Mouse (Mus musculus): ENCODE data around the gene Sstr4. TPM values are rescaled to one million over a fixed set of nuclear protein-coding genes. Genes with fewer than 3 reads are reported as not detected.

Gene Sstr4
- not detected for polyA plus RNA-seq (2017; shearing (Covaris generic))

GRCm38 (mm10) chr2:148395131-148396051 is at the start of gene Sstr4:
Gene Sstr4, plus strand, starts transcription at chr2:148395344.

GRCm38 (mm10) chr2:148407870-148408760 is 13.0 kb downstream of the Sstr4 start, which contains the start of gene Thbd:
Gene Thbd, minus strand, starts transcription at chr2:148408188.

GRCm38 (mm10) chr2:148443249-148443958 is 48.3 kb downstream of the Sstr4 start, which contains the start of gene Cd93:
Gene Cd93, minus strand, starts transcription at chr2:148443563.

Other genes starting within 250 kb of the Sstr4 start
- 0.05 TPM for gene Thbd, start 12.8 kb downstream of the Sstr4 start, polyA plus RNA-seq (2017; shearing (Covaris generic))
- gene Cd93, start 48.2 kb downstream of the Sstr4 start, polyA plus RNA-seq (2017; shearing (Covaris generic)), result 0.12 TPM

All from CD4-positive, CD25-positive, alpha-beta regulatory T cell (primary cell).